Mouse (Mus musculus): ENCODE results near the gene Prss58. TPM values are rescaled to one million over a fixed set of nuclear protein-coding genes. Genes with fewer than 3 reads are reported as not detected.
A peak's percentile ranks its signal among the peaks of the same experiment; 100 is the strongest.

The Prss58 gene
- not detected for total RNA-seq (2018; cell fraction: chromatin; rRNA removed)
- not detected for total RNA-seq (2018; cell fraction: cytosol; rRNA removed)
- total RNA-seq (2018; cell fraction: nucleus; rRNA removed), result not detected
- not detected in 3 replicates for polyA plus RNA-seq (2018)

DNA sequence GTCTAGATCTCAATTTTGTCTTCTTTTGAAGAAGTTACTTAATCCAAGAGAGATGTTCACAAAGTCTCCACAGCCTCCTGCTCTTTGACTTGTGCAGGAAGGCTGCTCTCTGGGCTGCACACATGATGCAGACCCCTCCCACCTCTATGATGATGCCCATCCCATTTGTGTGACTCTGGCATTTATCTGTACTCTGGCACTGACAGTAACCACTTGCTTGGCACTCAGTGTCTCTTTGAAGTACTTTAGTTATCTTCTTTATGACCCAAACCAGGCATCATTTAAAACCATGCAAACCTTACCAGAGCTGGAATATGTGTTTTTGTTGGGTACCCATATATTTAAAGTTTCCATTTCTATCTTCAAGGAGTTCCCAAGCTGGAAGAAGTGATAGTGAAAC, at the start of gene Prss58:
TSS of gene Prss58 (minus strand) at position 101 of the 400 bp plus-strand sequence.
- Histone ChIP-seq H3K36me3 (ENCODE audit: inconsistent target) (no peaks in the 10 kb centered on the region), H3K27ac (no peak within 1 kb of the TSS), H3K79me2 (ENCODE audit: inconsistent target) (no peaks in the 10 kb centered on the region), H3K4me3 (ENCODE audit: inconsistent target) (no peak within 1 kb of the TSS)

DNA sequence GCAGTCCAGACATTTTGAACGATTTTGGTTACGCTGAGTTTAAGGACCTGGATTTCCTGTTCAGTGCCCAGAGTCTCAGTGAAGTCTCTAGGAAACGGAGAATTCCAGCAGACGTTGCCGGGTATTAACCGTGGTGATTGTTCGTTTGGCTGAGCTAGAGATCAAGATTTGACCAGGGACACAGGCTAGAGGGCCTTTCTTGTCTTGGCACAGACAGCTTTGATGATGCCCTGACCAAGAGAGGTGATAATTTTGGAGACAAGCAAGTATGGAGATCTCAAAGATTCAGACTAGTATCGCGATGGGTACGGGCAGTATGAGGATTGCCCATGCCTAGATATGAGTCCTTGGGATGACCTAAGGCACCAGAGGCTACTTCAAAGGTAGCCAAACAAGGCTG, 40.3 kb upstream of the Prss58 start, which contains the start of gene 1700074P13Rik:
TSS of gene 1700074P13Rik (minus strand) at position 101 of the 400 bp plus-strand sequence.
- H3K36me3 ChIP-seq (ENCODE audit: inconsistent target), result no peaks in the 10 kb centered on the region
- no peak within 1 kb of the TSS for H3K27ac ChIP-seq
- no peak within 1 kb of the TSS for H3K4me3 ChIP-seq (ENCODE audit: inconsistent target)
- whole genome bisulfite sequencing (ENCODE audit: missing documents), result 93% methylated on average over 10 of the region's 10 CpGs
- no peaks in the 10 kb centered on the region for H3K79me2 ChIP-seq (ENCODE audit: inconsistent target)

DNA sequence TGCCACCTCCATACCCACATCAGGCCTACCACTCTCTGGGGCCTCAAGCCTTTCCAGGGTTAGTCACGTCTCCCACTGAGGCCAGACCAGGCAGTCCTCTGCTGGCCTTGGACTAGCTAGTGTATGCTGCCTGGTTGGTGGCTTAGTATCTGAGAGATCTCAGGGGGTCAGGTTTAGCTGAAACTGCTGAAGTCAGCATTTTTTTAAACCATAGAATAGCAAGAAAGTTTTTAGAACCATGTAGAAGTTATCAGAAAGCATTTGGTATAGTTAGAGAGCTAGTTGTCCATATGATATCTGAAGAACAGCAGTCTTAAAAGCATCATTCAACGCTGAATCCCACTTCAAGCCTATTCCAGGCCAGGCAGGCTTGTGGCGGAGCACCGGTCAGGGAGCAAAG, 19.8 kb upstream of the Prss58 start:
- WGBS (ENCODE audit: missing documents), result 99% methylated on average over 4 of the region's 4 CpGs
- Histone ChIP-seq H3K4me3 (ENCODE audit: inconsistent target) (no peak overlapping the region), H3K36me3 (ENCODE audit: inconsistent target) (no peaks in the 10 kb centered on the region), H3K27ac (no peak overlapping the region), H3K79me2 (ENCODE audit: inconsistent target) (no peaks in the 10 kb centered on the region)

DNA sequence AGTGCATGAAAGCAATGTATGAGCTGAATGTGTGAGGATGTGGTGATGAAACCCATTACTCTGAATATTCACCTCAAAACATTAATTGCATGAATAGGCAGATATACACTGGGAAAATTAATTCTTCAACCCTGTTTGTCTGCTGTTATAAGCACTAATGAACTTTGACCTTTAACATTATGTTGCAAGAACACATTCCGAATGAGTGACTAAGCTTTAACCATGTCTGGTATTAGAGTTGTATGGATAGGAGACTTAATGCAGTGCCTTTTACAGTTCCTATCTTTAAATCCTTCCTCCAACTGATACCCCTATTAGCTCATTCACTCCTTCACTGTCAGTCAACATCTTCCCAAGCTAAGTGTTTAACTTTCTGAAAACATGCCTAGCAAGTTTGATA, 5.5 kb downstream of the Prss58 start:
- Histone ChIP-seq H3K4me3 (ENCODE audit: inconsistent target) (no peak overlapping the region), H3K27ac (no peak overlapping the region), H3K36me3 (ENCODE audit: inconsistent target) (no peaks in the 10 kb centered on the region), H3K79me2 (ENCODE audit: inconsistent target) (no peaks in the 10 kb centered on the region)
- whole genome bisulfite sequencing (ENCODE audit: missing documents), result 53% methylated on average over 1 of the region's 1 CpGs

DNA sequence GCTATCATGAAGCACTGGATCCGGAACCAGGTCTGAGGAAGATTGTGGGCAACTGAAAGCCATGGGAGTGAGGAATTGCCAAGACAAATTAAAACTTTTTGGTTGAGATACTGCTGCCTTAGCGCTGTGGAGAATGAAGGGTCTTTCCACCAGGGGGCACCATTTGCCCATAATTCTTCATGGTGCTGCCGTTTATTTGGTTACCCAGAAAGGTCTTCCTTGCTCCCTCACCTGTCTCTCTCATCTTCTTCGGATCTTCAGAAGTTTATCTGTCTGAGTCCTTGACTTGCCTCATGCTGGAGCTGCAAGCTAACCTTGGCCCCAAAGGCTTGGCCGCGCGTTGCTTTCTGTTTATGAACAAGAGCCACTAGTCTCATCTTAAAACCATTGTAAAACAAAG, 6.6 kb downstream of the Prss58 start:
- no peak overlapping the region for H3K4me3 ChIP-seq (ENCODE audit: inconsistent target)
- H3K36me3 ChIP-seq (ENCODE audit: inconsistent target), result no peaks in the 10 kb centered on the region
- no peak overlapping the region for H3K27ac ChIP-seq
- H3K79me2 ChIP-seq (ENCODE audit: inconsistent target), result no peaks in the 10 kb centered on the region
- WGBS (ENCODE audit: missing documents), result 39% methylated on average over 7 of the region's 7 CpGs

DNA sequence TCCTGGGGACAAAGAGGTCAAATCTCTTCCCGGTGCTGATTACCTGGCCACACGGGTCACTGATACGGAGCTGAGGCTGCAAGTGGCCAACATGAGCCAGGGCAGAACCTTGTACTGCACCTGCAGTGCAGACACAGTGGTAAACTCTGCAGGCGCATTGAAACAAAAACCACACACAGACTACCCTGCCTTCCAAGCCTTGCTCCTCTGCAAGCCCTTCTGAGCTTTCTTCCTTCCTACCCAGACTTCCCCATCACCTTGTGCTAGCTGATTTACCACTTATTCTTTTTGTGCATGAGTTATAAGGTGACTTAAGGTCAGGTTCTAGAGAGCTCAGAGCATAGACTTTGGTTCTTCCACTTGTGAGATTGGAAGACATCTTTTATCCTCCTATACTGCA, 8.4 kb downstream of the Prss58 start:
- WGBS (ENCODE audit: missing documents), result 12% methylated on average over 4 of the region's 4 CpGs
- Histone ChIP-seq H3K27ac (peak overlapping the region; percentile 67), H3K4me3 (ENCODE audit: inconsistent target) (no peak overlapping the region)

DNA sequence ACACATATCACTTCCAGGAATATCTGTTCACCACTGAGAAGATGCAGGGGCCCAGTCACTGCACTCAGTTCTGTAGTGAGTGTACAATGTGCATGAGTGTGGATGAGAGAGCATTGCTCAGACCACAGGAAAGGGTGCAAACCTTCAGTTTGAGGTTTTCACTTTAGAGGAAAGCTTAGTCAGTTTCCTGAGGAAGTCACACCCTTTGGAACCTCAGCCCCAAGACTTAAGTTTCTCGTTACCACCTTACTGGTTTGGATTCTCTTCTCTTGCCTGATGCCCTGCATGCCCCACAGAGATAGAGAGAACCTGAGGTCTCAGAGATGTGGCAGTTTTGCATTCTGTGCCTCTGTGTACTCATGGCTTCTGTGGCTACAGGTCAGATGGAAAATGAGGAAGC, 9.2 kb downstream of the Prss58 start:
- H3K79me2 ChIP-seq (ENCODE audit: inconsistent target), result no peaks in the 10 kb centered on the region
- peak overlapping the region; percentile 67 for H3K27ac ChIP-seq
- 0% methylated on average over 1 of the region's 1 CpGs for WGBS (ENCODE audit: missing documents)
- no peaks in the 10 kb centered on the region for H3K36me3 ChIP-seq (ENCODE audit: inconsistent target)
- H3K4me3 ChIP-seq (ENCODE audit: inconsistent target), result no peak overlapping the region

More for the DNA sequence above, 8.4 kb downstream of the Prss58 start:
- H3K36me3 ChIP-seq (ENCODE audit: inconsistent target), result no peaks in the 10 kb centered on the region
- no peaks in the 10 kb centered on the region for H3K79me2 ChIP-seq (ENCODE audit: inconsistent target)

DNA sequence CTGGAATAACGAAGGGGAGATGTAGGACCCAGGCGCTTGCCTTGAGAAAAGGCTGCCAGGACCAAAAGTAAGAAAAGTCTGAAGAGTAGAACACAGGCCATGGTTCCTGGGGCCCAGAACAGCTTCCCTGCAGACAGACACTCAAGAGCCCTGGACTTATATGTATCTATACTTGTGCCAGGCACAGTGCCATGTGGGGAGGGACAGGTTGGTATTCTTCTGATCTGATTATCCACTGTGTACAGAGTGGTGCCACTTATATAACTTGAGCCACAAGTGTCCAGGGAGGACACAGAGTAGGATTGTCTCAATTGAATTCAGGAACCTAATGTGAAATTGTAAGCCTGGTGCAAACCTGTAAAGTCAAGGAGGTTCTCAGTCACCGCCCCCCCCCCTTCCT, 12.8 kb downstream of the Prss58 start, which contains the start of gene Moxd2:
TSS of gene Moxd2 (minus strand) at position 101 of the 400 bp plus-strand sequence.
- Histone ChIP-seq H3K79me2 (ENCODE audit: inconsistent target) (no peaks in the 10 kb centered on the region), H3K36me3 (ENCODE audit: inconsistent target) (no peaks in the 10 kb centered on the region), H3K4me3 (ENCODE audit: inconsistent target) (no peak within 1 kb of the TSS), H3K27ac (no peak within 1 kb of the TSS)
- whole genome bisulfite sequencing (ENCODE audit: missing documents), result 97% methylated on average over 2 of the region's 3 CpGs

DNA sequence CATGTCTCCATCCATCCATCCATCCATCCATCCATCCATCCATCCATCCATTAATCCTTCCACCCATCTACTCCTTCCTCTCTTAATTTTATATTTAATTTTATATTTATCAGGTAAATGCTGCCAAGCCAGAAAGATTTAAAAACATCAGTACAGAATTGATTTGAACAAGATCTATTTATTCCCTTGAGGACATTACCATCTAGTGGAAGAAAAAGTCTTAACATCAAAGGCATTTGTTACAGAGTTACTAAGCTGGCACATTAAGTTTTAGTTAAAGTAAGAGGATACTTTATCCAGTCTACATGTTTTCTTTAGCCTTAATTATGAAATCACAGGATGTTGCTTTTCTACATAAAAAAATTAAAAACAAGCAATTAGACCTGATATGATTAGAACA, 54.9 kb downstream of the Prss58 start:
- no peaks in the 10 kb centered on the region for H3K79me2 ChIP-seq (ENCODE audit: inconsistent target)
- H3K27ac ChIP-seq, result no peak overlapping the region
- no peaks in the 10 kb centered on the region for H3K36me3 ChIP-seq (ENCODE audit: inconsistent target)
- no peak overlapping the region for H3K4me3 ChIP-seq (ENCODE audit: inconsistent target)

Other genes with a start within 250 kb of the Prss58 start
- gene Moxd2, start 12.9 kb downstream of the Prss58 start, polyA plus RNA-seq (2018), result not detected in 3 replicates
- gene 1700074P13Rik, start 40.2 kb upstream of the Prss58 start, polyA plus RNA-seq (2018), result not detected in 3 replicates
- not detected in 3 replicates for gene Gm4744, start 51.5 kb upstream of the Prss58 start, polyA plus RNA-seq (2018)
- gene 1810009J06Rik, start 64.4 kb upstream of the Prss58 start, polyA plus RNA-seq (2018), result not detected in 3 replicates
- gene Gm2663, start 99.1 kb upstream of the Prss58 start, polyA plus RNA-seq (2018), result not detected in 3 replicates
- not detected in 3 replicates for gene 2210010C04Rik, start 135.1 kb upstream of the Prss58 start, polyA plus RNA-seq (2018)